Mouse (Mus musculus) cerebellum, adult 8-10 months (tissue): Measurements from ENCODE around the gene Klf6.

ENCODE experiments used
- DNase-seq: peaks from one replicate; pipeline ENCODE4 v3.0.0; 2022

The Klf6 gene

GRCm38 (mm10) chr13:5917360-5917759 lies 56.1 kb downstream of the Klf6 start:
- DNase-seq = no peak

DNA sequence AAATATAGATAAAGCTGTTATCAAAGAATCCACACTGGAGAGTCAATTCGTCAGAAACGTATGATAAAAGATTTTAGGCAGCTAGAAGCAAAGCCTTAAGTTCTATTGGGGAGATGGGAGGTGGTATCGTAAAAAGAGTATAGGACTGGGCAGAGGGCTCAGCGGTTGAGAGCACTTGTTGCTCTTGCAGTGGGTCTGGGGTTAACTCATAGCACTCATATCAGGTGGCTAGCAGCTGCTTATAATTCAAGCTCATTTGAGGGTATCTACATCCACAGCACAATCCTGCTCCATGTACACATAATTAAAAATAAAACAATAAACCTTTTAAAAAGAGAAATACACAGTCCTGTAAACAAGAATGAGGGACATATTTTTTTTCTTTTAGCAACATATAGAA lies 58.7 kb downstream of the Klf6 start:
- no peak for DNase-seq
